Mouse (Mus musculus): ENCODE data around the gene St6galnac3.

The St6galnac3 gene

GRCm38 (mm10) chr3:153655071-153655470, 69.9 kb downstream of the St6galnac3 start:
- DNase-seq (ENCODE audit: low read depth, low spot score): peak; percentile 74

- no peak for DNase-seq (ENCODE audit: low read depth, low spot score)
Measured at GRCm38 (mm10) chr3:153652850-153653249, 72.1 kb downstream of the St6galnac3 start.

- DNase-seq (ENCODE audit: low read depth, low spot score): no peak
Measured at GRCm38 (mm10) chr3:153648713-153649112, 76.3 kb downstream of the St6galnac3 start.

GRCm38 (mm10) chr3:153645803-153646202, 79.2 kb downstream of the St6galnac3 start:
- no peak for DNase-seq (ENCODE audit: low read depth, low spot score)

GRCm38 (mm10) chr3:153643822-153644519, 81.0 kb downstream of the St6galnac3 start:
- peak; percentile 54 for DNase-seq (ENCODE audit: low read depth, low spot score)

GRCm38 (mm10) chr3:153642826-153643225, 82.1 kb downstream of the St6galnac3 start:
- DNase-seq (ENCODE audit: low read depth, low spot score): no peak

GRCm38 (mm10) chr3:153641805-153642204, 83.2 kb downstream of the St6galnac3 start:
- no peak for DNase-seq (ENCODE audit: low read depth, low spot score)

GRCm38 (mm10) chr3:153637336-153637735, 87.6 kb downstream of the St6galnac3 start:
- DNase-seq (ENCODE audit: low read depth, low spot score): no peak

GRCm38 (mm10) chr3:153636804-153637153, 88.2 kb downstream of the St6galnac3 start:
- no peak for DNase-seq (ENCODE audit: low read depth, low spot score)

GRCm38 (mm10) chr3:153636094-153636803, 88.7 kb downstream of the St6galnac3 start:
- DNase-seq (ENCODE audit: low read depth, low spot score): peak; percentile 88

- peak; percentile 55 for DNase-seq (ENCODE audit: low read depth, low spot score)
Measured at GRCm38 (mm10) chr3:153631988-153632672, 92.8 kb downstream of the St6galnac3 start.

- DNase-seq (ENCODE audit: low read depth, low spot score): no peak
Measured at GRCm38 (mm10) chr3:153626237-153626636, 98.7 kb downstream of the St6galnac3 start.

GRCm38 (mm10) chr3:153618976-153619375, 106.0 kb downstream of the St6galnac3 start:
- no peak for DNase-seq (ENCODE audit: low read depth, low spot score)

- DNase-seq (ENCODE audit: low read depth, low spot score): no peak
Measured at GRCm38 (mm10) chr3:153616849-153617248, 108.1 kb downstream of the St6galnac3 start.

- no peak for DNase-seq (ENCODE audit: low read depth, low spot score)
Measured at GRCm38 (mm10) chr3:153610239-153610638, 114.7 kb downstream of the St6galnac3 start.

GRCm38 (mm10) chr3:153606331-153606730, 118.6 kb downstream of the St6galnac3 start:
- DNase-seq (ENCODE audit: low read depth, low spot score): no peak

- no peak for DNase-seq (ENCODE audit: low read depth, low spot score)
Measured at GRCm38 (mm10) chr3:153605767-153606098, 119.2 kb downstream of the St6galnac3 start.

- DNase-seq (ENCODE audit: low read depth, low spot score): no peak
Measured at GRCm38 (mm10) chr3:153605089-153605766, 119.7 kb downstream of the St6galnac3 start.

- no peak for DNase-seq (ENCODE audit: low read depth, low spot score)
Measured at GRCm38 (mm10) chr3:153599179-153599578, 125.8 kb downstream of the St6galnac3 start.

- peak; percentile 84 for DNase-seq (ENCODE audit: low read depth, low spot score)
Measured at GRCm38 (mm10) chr3:153598631-153599030, 126.3 kb downstream of the St6galnac3 start.

GRCm38 (mm10) chr3:153594531-153594930, 130.4 kb downstream of the St6galnac3 start:
- DNase-seq (ENCODE audit: low read depth, low spot score): no peak

GRCm38 (mm10) chr3:153593978-153594377, 131.0 kb downstream of the St6galnac3 start:
- no peak for DNase-seq (ENCODE audit: low read depth, low spot score)

Measured in R1 (cell line).